Mouse (Mus musculus): ENCODE data around the gene Bglap3.
"Not testable (repeated sequence)": the region's sequence is repeated elsewhere in the genome, so short reads cannot be mapped to it uniquely, and the experiment has no call there.

Gene Bglap3

GRCm38 (mm10) chr3:88372643-88373042 lies at the start of gene Bglap3:
Gene Bglap3, minus strand, starts transcription at chr3:88372743.
- in situ Hi-C loops (cut with MboI; ENCODE audit: unreplicated experiment in 2 of 2) = not testable (repeated sequence)

- in situ Hi-C loops (cut with MboI; ENCODE audit: unreplicated experiment in 2 of 2) = no loop called here
Measured at GRCm38 (mm10) chr3:88422020-88422720, 49.6 kb upstream of the Bglap3 start.

DNA sequence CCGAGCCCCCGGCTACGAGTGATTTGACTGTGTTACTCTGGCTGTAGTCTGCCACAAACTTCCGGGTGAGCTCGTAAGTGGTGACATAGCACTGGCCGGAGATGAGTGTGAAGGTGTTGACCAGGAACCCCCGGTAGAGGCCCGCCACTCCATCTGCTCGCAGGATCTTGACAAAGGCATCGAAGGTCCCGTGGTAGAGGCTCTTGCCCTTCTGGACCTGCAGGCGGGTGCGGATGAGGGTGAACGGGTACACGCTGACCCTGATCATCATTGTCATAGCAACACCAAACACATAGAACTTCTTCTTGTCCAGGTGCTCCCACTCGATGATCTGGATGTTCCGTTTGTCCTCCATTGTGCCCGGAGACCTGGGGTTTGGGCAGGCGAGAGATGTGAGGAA lies 48.2 kb upstream of the Bglap3 start:
- in situ Hi-C loops (cut with MboI; ENCODE audit: unreplicated experiment in 2 of 2) = no loop called here

DNA sequence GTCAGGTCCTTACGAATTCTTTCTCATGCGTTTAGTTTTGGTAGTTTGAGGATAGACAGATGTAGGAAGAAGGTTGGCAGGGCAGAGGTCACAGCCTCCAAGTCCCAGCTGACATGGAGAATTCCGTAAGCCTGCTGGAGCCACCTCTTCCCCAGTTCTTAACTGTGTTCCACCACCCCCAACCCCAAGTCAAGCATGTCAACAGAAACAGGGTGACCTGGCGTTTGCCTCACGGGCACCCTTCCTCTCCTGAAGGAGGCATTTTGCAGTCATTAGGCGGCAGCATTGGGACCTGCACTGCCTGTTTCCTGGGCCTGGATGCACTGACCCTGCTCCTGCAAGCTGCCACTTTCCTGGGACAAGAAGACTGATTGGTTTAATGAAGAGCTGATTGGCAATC lies 45.5 kb upstream of the Bglap3 start:
- in situ Hi-C loops (cut with MboI; ENCODE audit: unreplicated experiment in 2 of 2) = no loop called here

GRCm38 (mm10) chr3:88415668-88416067 lies 43.1 kb upstream of the Bglap3 start:
- in situ Hi-C loops (cut with MboI; ENCODE audit: unreplicated experiment in 2 of 2) = no loop called here

DNA sequence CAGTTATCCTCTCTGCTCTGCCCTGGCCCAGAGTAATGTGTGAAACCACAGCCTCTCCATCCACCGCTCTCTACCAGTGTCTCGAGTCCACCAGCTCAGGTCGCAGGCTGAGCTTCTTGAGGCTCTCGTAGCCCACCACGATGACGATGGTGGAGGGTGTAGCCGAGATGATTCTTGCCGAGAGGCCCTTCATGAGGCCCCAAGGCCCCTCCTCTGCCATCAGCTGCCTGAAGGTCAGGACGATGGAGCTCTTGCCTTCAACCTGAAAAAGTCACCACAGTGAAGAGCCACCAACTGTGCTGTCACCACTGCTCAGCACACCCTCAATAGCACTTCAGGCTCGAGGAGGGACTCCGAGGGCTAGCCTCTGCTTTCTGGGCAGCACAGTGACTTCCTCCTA lies 40.1 kb upstream of the Bglap3 start:
- in situ Hi-C loops (cut with MboI; ENCODE audit: unreplicated experiment in 2 of 2) = no loop called here

GRCm38 (mm10) chr3:88411681-88412080 lies 39.1 kb upstream of the Bglap3 start:
- in situ Hi-C loops (cut with MboI; ENCODE audit: unreplicated experiment in 2 of 2) = no loop called here

GRCm38 (mm10) chr3:88410645-88411031 lies 38.1 kb upstream of the Bglap3 start:
- in situ Hi-C loops (cut with MboI; ENCODE audit: unreplicated experiment in 2 of 2) = no loop called here

DNA sequence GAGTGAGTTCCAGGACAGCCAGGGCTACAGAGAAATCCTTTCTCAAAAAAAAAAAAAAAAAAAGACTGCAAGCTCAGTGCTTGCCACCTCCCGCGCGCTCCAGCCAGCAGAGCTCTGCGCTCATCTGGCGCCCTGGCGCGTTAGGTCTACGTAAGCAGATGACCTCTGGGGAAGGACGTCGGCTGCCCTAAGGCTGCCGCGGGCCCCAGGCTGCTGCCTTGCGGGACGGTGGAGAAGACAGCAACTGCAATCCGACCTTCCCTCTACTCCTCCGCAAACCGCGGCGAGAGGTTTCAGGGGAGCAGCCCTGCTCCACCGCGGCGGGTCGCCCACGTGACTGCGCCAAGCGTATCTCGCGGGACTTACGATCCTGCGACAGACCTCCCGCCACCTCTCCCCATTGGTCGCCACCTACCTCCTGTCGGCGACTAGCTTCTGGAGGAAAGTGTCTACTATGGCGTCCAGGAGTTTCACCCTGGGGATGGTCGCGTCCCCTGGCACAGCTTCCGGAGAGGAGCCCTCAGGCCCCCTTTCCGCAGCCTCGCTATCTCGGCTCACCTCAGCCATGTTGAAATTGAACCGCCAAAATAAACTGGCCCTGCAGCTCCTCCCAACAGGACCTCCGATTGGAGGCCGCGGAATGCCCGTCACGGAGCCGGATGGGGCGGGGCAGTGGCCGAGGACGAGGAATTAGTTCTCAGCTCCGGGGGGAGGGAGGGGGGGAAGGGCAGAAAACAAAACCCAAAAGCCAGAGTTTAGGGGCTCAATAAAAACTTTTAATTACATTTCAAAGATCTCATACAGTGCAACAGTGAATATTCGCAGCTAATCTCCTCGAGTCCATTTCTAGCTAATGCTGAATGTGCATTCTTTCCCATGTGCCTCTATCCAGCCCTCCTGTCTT lies 37.5 kb upstream of the Bglap3 start, which contains the start of gene Pmf1:
Gene Pmf1, minus strand, starts transcription at position 591 of the 904 bp plus-strand sequence.
- in situ Hi-C loops (cut with MboI; ENCODE audit: unreplicated experiment in 2 of 2) = loop anchor here (5.0 to 10.0 kb wide), 5 partner anchors 55 to 112 kb away; no protein-coding TSS in a partner anchor

DNA sequence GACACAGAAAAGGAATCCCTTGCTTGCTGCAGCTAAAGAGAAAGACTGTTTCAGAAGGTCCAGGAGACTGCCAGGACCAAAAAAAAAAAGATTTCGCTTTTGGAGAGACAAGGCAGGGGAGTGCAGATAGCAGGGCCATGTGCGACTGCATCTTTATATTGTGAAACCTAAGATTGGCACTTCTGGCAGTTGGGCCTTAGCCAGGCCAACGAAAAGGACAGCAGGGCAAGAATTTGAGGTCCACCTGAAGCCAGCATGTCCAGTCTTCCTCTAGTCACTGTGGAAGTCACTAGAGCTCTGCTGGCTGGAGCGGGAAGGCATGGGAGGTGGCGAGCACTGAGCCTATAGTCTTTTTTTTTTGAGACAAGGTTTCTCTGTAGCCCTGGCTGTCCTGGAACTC lies 36.4 kb upstream of the Bglap3 start:
- in situ Hi-C loops (cut with MboI; ENCODE audit: unreplicated experiment in 2 of 2) = loop anchor here (5.0 to 10.0 kb wide), 5 partner anchors 54 to 113 kb away; no protein-coding TSS in a partner anchor

GRCm38 (mm10) chr3:88407529-88407928 lies 35.0 kb upstream of the Bglap3 start:
- in situ Hi-C loops (cut with MboI; ENCODE audit: unreplicated experiment in 2 of 2) = loop anchor here (5.0 to 10.0 kb wide), 5 partner anchors 53 to 115 kb away; no protein-coding TSS in a partner anchor

- in situ Hi-C loops (cut with MboI; ENCODE audit: unreplicated experiment in 2 of 2) = loop anchor here (5.0 to 10.0 kb wide), 5 partner anchors 52 to 115 kb away; no protein-coding TSS in a partner anchor
Measured at GRCm38 (mm10) chr3:88407090-88407489, 34.5 kb upstream of the Bglap3 start.

DNA sequence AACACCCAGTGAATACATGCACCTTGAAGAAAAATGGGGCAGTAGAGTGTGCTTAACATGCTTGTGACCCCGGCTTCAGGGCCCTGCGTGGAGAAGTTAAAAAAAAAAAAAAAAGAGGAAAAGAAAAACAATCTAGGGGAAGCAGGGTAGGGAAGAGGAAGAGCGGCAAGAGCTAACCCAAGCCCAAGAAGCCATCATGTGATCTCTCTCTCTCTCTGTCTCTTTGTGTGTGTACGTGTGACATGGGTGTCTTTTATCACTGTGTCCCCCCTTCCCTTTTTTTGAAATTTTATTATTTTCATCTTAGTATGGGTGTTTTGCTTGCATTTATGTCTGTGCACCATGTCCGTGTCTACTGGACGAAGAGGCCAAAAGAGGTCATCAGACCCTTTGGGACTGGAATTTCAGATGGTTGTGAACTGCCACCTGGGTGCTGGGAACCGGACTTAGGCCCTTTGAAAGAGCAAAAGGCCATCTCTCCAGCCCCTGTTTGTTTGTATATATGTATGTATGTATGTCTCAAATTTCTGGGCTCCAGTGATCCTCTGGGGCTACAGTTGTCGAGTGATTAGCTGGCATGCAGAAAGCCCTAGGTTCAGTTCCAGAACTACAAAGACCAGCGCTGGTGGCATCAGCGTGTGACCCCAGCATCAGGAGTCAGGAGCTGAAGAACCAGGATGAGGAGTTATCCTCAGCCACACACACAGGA lies 31.1 kb upstream of the Bglap3 start:
- in situ Hi-C loops (cut with MboI; ENCODE audit: unreplicated experiment in 2 of 2) = loop anchor here (5.0 to 10.0 kb wide), 2 partner anchors 46 to 49 kb away; no protein-coding TSS in a partner anchor

DNA sequence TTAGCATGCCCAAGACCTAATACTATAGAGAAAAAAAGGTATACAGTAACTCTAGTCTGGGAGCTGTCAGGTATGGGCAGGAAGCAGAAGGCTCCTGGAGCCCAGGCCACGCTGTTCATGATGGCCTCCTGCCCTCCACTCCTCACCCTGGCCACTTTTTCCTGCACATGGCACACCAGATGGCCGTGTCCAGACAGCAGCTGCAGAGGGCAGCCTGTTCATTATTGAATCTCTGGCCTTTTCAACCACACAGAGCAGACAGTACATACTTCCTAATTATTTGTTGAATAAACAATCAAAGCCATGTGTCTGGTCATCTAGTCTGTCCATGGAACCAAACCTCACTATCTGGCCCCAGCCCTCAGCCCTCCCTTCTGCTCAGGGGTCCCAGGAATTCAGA lies 26.1 kb upstream of the Bglap3 start:
- in situ Hi-C loops (cut with MboI; ENCODE audit: unreplicated experiment in 2 of 2) = no loop called here

DNA sequence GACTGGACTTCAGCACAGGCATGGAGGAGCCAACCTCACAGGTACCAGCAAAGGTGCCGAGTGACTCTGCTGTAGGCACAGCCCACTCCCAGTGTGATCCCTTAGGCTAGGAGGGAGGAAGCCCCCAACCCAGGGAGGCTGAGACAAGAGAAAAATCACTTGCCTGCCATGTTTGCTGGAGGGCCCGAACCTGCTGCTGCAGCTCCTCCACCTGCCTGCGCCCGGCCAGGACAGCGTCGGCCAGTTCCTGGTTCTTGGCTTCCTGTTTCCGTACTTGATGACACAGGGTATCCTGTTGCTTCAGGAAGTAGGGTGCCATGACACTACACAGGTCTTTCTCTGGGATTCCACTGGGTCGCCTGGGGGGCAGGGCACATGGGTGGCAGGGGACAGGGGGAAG lies 23.2 kb upstream of the Bglap3 start:
- in situ Hi-C loops (cut with MboI; ENCODE audit: unreplicated experiment in 2 of 2) = no loop called here

DNA sequence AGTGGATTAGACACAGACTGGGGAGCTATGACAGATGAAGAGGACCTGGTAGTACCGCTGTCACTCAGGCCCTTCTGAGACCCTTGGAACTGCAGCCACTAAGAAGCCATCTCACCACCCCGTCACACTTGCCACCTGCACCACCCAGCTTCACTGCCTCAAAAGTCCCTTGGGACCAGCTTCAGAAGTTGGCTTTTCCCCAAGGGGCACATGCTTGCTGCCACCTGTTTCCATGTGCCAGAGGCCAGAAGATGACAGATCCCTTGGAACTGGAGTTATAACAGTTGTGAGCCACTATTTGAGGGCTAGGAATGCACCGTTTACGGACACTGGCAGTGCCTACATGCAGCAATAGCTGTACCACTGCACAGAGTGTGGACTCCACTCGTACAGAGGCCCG lies 22.7 kb upstream of the Bglap3 start:
- in situ Hi-C loops (cut with MboI; ENCODE audit: unreplicated experiment in 2 of 2) = no loop called here

- in situ Hi-C loops (cut with MboI; ENCODE audit: unreplicated experiment in 2 of 2) = no loop called here
Measured at GRCm38 (mm10) chr3:88393776-88394375, 21.3 kb upstream of the Bglap3 start.

DNA sequence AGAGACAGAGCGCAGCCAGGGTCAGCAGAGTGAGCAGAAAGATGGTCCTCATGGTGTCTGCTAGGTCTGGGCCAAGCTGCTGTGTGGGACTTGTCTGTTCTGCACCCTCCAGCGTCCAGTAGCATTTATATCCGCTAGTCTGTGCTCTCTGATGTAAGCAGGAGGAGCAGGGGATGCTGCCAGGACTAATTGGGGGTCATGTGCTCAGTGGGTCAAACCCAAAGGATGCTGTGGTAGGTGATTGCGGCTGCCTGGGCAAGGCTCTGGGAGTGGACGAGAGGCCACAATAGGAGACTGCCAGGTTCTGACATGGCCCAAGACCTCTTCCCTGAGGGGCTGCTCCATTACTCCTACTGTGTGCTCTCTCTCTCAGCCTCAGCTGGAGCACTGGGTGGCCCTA lies 11.8 kb upstream of the Bglap3 start, which contains the start of gene Bglap:
Gene Bglap, minus strand, starts transcription at position 101 of the 400 bp plus-strand sequence.
- in situ Hi-C loops (cut with MboI; ENCODE audit: unreplicated experiment in 2 of 2) = no loop called here

DNA sequence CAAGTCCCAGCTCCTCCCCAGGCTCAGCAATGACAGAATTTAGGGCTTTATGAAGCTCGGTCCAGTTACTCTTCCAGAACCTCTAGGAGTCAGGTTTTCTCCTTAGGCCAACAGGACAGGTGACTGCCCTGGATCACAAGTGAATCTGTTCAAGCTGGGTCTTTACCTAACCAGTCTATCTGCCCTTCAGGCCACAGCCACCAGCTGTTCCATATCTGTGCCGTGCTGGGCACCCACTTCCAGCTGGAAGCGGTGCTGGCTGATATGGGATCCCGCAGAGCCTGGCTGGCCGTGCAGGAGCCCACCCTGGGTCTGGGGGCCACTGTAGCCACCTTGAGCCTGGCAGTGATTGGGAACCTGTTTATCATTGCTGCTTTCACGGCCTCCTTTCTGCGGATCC lies 9.8 kb upstream of the Bglap3 start:
- in situ Hi-C loops (cut with MboI; ENCODE audit: unreplicated experiment in 2 of 2) = not testable (repeated sequence)

Measured in v-Abl transformed pro-B cells (cell line).